Mouse (Mus musculus): ENCODE data around the gene Vps52.
"Not testable (repeated sequence)": the region's sequence is repeated elsewhere in the genome, so short reads cannot be mapped to it uniquely, and the experiment has no call there.

The Vps52 gene

DNA sequence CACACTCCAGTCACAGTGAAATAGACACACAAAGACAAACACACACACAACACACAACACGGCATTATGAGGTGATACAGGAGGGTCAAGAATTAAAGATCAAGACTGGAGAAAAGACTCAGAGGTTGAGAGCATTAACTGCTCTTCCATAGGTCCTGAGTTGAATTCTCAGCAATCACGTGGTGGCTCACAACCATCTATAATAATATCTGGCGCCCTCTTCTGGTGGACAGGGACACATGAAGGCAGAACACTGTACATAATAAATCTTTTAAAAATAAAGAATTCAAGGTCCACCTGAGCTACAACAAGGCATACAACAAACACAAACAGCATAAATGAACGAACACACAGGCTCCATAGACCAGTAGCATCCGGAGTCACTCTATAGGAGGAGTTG lies 13.3 kb downstream of the Vps52 start:
- DNase-seq = peak; percentile 58

DNA sequence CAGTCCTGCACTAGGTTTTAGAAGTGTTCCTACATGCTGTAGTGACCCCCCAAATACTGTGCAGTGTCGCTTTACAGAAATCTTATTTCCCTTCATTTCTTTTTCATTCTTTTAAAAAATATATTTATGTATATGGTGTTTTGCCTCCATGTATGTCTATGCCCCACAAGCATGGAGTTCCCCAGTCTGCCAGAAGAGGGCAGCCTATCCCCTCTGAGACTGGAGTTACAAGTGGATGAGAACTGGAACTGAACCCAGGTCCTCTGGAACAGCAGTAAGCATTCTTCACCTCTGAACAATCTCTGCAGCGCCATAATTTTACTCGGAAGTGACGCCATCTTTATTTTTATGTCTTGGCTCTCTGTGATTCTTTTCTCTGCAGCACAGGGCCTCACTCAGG lies 13.8 kb downstream of the Vps52 start:
- no peak for DNase-seq

DNA sequence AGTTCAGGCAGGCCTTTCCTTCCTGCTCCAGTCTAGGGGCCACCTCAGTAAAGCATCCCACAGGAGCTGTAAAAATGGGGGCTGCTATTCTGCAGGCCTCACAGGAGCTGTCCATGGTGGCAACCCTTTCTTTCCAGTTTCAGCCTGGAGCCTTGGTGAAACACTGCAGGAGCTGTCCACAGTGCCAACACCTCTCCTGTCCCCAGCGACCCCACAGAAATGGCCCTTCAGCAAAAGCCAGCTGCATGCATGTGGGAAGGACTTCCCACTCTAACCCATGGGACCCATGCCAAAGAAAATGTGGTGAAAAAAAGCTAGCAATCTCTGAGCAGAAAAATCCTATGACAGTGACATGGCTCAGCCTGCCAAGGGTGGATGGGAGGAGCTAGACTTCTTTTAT lies 17.1 kb downstream of the Vps52 start:
- peak; percentile 68 for DNase-seq

DNA sequence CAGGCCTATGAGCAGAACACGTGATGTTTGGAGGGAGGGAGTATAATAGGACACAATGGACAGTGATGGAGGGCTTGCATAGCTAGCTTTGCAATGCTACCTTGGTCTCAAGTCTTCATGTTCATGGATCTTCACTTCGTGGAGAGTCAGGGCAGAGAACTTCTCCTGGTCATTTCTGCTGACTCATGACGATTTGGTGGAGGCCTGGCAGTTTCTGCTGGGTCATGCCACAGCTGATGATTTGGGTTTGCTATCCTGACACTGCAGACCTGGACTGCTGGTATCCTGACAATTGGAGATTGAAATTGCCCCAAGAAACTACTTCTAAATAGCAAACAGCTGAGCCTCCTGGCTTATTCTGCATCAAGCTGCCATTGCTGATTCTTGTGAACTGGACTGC lies 18.0 kb downstream of the Vps52 start:
- DNase-seq = no peak

DNA sequence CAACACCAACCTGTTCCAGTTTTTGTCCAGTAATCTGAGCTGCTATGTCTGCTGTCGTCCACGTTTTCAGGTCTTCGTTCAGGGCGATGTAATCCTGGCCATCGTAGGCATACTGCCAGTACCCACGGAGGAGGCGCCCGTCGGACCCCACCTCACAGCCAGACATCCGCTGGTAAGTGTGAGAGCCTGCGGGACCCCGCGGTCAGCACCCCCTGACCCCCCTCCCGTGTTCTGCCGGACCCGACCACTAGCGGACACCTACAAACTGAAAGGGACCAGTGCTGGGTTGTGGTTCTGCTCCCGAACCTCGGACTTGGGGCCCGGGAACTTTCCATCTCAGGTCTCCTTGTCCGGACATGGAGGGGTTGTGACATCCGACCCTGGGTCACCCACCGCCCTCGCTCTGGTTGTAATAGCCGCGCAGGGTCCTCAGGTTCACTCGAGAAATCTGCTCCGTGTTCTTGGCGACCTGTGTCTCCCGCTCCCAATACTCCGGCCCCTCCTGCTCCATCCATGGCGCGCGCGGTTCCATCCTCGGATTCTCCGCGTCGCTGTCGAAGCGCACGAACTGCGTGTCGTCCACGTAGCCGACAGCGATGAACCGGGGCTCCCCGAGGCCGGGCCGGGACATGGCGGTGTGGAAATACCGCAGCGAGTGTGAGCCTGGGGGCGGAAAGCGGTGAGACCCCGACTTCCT lies 22.4 kb downstream of the Vps52 start:
- no peak for DNase-seq

DNA sequence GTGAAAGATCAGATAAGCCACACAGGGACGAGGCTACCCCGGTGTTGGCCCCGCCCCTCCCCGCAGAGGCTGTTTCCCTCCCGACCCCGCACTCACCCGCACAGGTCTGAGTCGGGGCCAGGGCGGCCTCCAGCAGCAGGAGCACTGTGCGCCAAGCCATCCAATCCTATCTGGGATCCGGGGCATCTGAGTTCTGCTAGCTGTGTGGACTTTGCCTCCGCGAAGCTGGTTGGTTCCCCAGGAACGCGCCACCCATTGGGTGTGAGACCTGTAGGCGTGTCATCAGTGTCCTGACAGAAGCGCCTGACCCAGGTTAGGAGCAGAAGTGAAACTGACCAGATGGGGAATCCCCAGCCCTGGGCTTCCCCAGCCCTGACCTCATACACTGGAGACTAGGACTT lies 23.0 kb downstream of the Vps52 start:
- DNase-seq = peak; percentile 86

DNA sequence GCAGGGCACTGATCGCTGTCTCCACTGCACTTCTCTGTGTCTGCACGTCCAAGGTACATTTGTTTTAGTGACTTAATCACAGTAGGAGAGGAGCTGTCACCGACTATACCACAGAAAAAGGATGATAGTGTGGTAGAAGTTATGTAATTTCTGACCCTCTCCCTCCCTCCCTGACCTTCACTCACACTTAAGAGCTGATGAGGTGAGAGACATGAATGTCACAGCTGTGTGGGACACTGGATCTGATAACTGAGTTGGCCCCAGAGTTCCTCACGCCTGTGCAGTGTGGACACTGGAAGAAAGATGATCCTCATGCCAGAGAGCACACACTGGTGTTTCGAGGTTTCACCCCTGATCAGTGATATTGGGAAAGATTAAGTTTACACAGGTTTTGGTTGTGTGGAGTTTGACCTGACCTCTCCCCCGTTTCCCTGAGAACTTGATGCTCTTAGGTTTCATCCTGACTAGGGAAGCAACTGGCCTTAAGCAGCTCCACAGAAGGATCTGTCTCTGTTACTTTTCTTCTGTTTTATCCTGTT lies 24.0 kb downstream of the Vps52 start:
- no peak for DNase-seq

DNA sequence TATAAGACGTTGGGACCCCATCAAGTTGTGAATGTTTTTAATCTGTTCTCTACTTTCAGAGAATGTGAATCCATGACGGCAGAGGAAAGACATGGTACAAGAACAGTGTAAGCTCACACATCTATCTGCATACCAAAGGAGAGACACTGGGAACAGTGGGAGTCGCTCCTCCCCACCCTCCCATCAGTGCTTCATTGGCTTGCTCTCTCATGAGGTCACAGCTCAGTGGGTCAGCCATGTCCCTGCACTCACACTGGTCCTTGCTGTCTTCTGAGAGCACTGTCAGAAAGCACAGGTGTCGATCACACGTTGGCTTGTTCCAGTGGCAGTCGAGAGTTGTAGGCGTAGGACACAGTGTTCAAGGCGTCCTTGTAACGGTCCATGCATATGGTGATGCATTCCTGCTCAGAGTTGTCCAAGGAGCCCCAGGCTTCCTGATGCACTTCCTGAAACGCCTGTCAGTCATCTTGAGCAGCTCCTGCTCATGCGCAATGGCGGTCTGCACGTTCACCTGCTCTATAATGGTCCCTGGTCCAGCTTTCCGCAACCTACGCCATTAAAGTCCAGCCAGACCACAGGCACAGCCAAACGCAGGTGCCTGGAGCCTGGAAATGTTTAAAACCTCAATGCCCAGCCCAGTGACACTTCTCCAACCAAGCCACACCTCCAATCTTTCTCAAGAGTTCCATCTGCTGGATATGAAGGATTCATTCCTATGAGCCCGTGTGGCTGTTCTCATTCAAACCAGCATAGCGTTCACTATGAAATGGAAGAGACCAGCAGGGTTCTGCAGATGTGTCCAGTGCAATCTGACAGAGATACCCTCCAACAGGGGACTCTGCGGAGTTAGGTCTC lies 24.8 kb downstream of the Vps52 start:
- DNase-seq = no peak

DNA sequence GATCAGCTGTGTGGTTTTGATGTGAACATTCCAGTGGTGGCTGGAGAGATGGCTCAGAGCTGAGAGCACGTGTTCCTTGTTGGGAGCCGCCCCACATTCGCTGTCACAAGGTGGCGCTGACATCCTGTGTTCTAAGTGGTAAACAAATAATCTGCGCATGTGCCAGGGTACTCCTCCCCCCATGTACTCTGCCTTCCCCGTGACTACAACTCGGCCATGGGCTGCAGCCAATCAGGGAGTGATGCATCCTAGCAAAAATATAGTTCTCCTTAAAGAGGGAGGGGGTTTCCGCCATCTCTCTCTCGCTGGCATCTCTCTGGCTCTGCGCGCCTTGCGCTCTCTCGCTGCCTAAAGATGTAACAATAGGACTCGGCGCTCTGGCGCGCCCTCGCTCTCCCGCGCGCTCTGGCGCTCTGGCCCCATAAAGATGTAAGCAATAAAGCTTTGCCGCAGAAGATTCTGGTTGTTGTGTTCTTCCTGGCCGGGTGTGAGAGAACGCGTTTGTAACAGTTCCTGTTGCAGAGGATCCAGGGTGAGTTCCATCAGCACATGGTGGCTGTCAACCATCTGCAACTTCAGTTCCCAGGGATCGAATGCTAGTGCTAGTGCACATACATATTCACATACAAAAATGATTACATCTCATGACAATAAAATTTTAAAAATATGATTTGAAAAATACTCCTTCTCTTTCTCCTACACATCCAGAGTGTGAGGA lies 25.7 kb downstream of the Vps52 start:
- DNase-seq = peak; percentile 95

DNA sequence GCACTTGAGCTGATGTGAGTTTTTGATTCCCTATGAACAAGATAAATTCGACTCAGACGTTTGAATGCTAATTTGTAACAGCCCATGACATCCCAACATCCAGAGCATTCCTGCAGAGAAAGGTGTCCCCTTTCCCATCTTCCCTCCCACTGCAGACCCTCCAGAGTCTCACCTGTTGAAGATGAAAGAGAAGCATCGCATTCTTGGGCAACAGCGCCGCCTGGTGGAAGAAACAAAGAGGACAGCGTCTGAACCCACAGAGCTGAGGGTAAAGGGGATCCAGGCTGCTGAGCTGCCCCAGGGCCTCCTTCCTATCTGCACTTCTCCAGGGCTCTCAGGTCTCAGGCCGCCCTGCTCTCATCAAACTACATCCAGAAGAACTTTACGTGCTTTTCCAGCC lies 26.5 kb downstream of the Vps52 start:
- peak; percentile 65 for DNase-seq

DNA sequence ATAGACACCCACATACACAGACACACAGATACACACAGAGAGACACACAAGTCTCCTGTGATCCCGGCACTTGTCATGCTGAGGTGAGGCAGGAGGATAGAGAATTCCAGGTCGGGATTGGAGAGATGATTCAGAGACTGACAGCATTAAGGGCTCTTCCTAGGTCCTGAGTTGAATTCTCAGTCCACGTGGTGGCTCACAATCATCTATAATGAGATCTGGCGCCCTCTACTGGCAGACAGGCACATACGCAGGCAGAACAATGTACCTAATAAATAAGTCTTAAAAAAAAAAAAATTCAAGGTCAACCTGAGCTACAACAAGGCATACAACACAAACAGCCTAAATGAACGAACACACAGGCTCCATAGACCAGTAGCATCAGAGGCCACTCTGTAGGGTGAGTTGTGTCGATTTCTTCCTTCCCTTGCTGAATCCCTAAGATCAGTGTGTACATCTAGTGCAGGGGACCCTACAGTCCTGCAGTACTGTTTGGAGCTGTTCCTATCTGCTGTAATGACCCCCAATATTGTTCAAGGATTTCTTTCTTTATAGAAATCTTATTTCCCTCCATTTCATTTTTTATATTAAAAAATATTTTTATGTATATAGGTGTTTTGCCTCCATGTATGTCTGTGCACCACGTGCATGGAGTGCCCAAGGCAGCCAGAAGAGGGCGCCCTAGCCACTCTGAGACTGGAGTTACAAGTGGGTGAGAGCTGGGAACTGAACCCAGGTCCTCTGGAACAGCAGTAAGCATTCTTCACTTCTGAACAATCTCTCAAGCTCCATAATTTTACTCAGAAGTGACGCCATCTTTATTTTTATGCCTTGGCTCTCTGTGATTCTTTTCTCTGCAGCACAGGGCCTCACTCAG lies 36.4 kb downstream of the Vps52 start:
- peak; percentile 79 for DNase-seq

DNA sequence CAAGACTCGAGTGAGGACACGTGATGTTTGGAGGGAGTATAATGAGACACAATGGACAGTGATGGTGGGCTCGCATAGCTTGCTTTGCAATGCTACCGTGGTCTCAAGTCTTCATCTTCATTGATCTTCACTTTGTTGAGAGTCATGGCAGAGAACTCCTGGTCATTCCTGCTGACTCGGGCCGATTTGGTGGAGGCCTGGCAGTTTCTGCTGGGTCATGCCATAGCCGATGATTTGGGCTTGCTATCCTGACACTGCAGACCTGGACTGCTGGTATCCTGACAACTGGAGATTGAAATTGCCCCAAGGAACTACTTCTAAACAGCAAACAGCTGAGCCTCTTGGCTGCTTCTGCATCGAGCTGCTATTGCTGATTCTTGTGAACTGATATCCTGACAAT lies 39.3 kb downstream of the Vps52 start:
- DNase-seq = no peak

DNA sequence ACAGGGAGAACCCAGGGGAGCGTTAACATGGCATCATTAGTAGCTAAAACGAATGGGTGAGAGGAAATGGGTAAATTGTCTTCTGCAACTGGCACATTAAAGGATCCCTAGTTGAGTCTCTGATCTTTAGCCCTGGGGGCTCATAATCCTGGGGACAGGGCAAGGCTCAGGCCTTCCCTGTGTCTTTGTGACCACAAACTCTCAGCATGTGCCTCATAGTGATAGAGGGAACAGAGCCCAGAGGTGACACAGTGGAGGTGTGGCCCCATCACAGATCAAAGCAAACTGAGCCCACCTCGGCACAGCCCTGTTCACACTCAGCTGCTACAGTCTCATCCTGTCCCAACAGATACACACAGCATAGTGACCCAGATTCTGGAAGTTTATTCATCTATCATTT lies 40.0 kb downstream of the Vps52 start:
- no peak for DNase-seq

DNA sequence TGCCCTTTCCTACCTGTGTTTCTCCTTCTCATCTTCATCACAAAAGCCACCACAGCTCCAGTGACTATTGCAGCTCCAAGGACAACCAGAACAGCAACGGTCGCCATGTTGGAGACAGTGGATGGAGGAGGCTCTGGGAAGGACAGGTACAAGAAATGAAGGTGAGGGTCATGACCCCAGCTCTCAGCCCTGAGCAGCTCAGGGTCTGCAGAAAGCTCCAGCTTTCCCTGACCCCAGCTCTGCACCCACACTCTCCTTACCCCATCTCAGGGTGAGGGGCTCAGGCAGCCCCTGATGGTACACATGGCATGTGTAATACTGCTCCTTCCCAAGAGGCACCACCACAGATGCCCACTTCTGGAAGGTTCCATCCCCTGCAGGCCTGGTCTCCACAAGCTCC lies 41.4 kb downstream of the Vps52 start:
- DNase-seq = not testable (repeated sequence)

DNA sequence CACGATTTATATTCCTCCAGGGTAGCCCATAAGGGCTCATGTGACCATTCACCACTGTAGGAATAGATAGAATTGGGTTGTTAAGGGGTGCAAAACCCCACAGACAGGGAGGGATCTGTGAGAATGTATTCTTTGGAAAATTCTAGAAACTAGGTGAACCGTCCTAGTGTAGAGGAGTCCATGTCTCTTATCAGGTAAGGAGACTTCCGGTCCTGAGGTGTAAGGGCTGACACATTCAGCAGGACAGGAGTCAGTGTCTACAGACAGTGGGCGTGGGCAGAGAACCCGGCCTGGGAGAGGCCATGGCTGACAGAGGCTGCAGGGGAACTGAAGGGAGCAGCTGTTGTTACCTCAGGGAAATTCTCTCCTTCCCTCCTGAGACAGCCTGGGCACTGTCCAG lies 43.1 kb downstream of the Vps52 start:
- not testable (repeated sequence) for DNase-seq

DNA sequence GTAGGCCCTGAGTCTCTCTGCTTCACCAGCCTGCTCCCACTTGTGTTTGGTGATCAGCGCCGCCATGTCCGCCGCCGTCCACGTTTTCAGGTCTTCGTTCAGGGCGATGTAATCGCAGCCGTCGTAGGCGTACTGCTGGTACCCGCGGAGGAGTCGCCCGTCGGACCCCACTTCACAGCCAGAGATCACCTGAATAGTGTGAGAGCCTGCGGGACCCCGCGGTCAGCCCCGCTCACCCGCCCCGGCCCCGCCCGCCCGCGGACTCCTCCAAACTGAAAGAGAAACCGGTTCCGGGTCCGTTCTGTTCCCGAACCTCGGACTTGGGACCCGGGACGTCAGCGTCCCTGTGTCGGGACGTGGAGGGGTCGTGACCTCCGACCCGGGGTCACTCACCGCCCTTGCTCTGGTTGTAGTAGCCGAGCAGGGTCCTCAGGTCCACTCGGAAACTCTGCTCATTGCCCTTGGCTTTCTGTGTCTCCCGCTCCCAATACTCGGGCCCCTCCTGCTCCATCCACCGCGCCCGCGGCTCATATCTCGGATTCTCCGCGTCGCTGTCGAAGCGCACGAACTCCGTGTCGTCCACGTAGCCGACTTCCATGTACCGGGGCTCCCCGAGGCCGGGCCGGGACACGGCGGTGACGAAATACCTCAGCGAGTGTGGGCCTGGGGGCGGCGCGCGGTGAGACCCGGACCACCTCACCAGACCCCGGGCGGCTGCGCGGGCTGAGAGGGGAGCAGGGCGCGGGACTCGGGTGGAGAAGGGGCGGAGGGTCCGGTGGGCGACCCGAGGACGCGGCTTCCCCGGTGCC lies 43.9 kb downstream of the Vps52 start:
- DNase-seq = no peak

DNA sequence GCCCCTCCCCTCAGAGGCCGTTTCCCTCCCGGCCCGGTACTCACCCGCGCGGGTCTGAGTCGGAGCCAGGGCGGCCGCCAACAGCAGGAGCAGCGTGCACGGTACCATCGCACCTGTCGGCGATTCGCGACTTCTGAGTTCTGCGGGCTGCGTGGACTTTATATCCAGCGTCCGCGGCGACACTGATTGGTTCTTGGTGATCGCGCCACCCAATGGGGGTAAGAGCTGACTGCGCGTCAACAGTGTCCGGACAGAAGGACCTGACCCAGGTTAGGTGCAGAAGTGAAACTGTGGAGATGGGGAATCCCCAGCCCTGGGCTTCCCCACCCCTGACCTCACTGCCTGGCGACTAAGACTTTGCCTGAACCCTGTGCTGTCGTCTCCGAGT lies 44.5 kb downstream of the Vps52 start, which contains the start of gene H2-K1:
H2-K1 (minus strand) TSS at position 198 of the 388 bp plus-strand sequence.
- DNase-seq = peak; percentile 95

DNA sequence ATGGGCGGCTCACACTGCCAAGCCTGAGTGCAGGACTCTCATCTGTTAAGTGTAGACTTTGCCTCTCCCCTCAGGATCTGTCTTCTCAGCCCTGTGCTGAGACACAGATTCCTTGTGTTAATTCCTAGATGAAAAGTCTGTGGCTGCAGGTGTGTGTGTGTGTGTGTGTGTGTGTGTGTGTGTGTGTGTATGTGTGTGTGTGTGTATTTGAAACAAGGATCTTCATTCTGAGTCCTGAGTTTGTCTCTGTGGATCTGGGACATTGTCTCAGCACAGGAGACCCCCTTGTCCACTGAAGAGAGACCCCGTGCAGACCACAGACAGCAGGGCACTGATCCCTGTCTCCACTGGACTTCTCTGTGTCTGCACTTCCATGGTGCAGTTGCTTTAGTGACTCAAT lies 45.2 kb downstream of the Vps52 start:
- DNase-seq = not testable (repeated sequence)

DNA sequence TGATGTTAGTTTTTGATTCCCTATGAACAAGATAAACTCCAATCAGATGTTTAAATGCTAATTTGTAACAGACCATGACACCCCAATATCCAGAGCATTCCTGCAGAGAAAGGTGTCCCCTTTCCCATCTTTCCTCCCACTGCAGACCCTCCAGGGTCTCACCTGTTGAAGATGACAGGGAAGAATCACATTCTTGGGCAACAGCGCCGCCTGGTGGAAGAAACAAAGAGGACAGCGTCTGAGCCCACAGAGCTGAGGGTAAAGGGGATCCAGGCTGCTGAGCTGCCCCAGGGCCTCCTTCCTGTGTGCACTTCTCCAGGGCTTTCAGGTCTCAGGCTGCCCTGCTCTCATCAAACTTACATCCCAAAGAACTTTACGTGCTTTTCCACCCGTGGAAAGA lies 47.8 kb downstream of the Vps52 start:
- DNase-seq = peak; percentile 34

DNA sequence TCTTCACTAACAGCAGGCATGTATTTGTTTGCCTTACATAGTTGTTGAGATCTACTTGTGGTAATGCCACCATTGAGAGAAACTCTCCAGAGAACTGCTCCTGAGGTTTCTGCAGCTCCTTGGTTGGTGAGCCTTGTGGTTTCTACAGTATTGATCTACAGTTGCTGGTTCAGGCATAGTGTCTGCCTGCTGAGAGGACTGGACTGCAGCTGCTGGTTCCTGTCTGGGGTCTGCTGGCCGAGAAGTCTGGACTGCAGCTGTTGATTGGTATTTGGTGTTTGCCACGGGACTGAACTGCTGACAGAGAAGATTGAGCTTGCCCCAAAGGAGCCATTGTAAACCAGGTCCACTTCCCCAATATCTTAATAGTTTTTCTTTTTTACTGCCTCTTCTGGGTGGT lies 51.0 kb downstream of the Vps52 start:
- no peak for DNase-seq

DNA sequence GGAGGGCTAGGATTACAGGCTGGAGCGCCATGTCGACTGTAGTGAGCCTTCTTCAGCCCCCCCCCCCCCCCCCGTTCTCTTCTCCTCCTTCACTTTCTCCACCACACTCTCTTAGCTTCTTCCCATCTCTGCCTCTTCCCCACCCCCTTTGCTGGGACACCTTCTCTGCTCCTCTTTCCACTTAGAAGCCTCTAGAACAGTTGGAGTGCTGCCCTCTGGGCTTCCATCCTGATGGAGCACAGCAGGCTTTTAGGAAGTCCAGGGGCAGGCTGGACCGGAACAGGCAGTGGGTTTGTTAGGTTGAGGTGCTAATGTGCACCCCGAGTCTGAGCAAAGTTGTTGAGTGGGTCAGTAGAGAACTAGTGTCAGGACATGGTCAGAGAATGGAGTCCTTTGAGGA lies 54.5 kb downstream of the Vps52 start:
- DNase-seq = no peak

DNA sequence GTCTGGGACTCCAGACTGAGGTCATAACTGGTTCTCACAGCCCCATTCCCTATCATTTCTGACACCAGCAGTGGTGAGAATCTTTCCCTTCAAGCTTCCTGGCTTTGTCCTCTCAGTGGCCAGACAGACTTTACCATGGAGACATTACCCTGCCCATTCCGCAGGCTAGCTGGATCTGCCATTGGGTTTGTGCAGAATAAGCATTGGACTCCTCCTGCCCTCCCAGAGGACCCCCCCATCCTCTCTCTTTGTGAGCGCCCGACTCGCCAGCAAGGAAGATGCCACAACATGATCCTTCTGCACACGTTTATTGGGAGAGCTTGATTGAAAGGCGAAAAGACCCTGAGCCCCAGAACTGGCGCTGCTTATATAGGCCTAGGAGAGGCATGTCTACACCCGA lies 57.8 kb downstream of the Vps52 start:
- no peak for DNase-seq
